Mouse (Mus musculus) ovary, adult 2 months (tissue): ENCODE data around the gene Supt4a. TPM values are rescaled to one million over a fixed set of nuclear protein-coding genes. Genes with fewer than 3 reads are reported as not detected.

ENCODE experiments used
- polyA plus RNA-seq: library from polyadenylated mRNA; depleted of rRNA; stranded (reverse); fragments of >200 nt; gene quantifications from 2 replicates; pipeline ENCODE4 v1.2.3, GENCODE M21; 2012; rRNA removed

Supt4a gene
- polyA plus RNA-seq: 38.0 and 74.1 TPM in 2 replicates

GRCm38 (mm10) chr11:87737175-87737740 is at the start of gene Supt4a:
Supt4a (plus strand) TSS chr11:87737552.

GRCm38 (mm10) chr11:87760301-87761081 is 23.1 kb downstream of the Supt4a start, which contains the start of gene Tspoap1:
Tspoap1 (plus strand) TSS chr11:87760541.

Other genes starting within 250 kb of the Supt4a start
- not detected in 2 replicates for gene Gm11492, start 170.9 kb upstream of the Supt4a start, polyA plus RNA-seq
- gene Sept4, start 168.6 kb upstream of the Supt4a start, polyA plus RNA-seq: 14.6 and 20.3 TPM in 2 replicates
- gene Mtmr4, start 145.4 kb upstream of the Supt4a start, polyA plus RNA-seq: 33.1 and 47.8 TPM in 2 replicates
- 0.09 and 0.12 TPM in 2 replicates for gene Hsf5, start 120.4 kb upstream of the Supt4a start, polyA plus RNA-seq
- 7.2 and 8.9 TPM in 2 replicates for gene Rnf43, start 74.8 kb upstream of the Supt4a start, polyA plus RNA-seq
- 13.0 and 14.2 TPM in 2 replicates for gene Tspoap1, start 23.0 kb downstream of the Supt4a start, polyA plus RNA-seq
- 0.19 and 0.31 TPM in 2 replicates for gene Mpo, start 56.0 kb downstream of the Supt4a start, polyA plus RNA-seq
- 0.06 and 0.18 TPM in 2 replicates for gene Lpo, start 90.7 kb downstream of the Supt4a start, polyA plus RNA-seq
- gene Mks1, start 115.7 kb downstream of the Supt4a start, polyA plus RNA-seq: 19.4 and 25.5 TPM in 2 replicates
- gene Epx, start 138.0 kb downstream of the Supt4a start, polyA plus RNA-seq: not detected in 2 replicates
- gene Olfr462, start 154.7 kb downstream of the Supt4a start, polyA plus RNA-seq: 0.21 TPM in 1 of 2 replicates, not detected in the other
- gene Olfr463, start 159.8 kb downstream of the Supt4a start, polyA plus RNA-seq: not detected in 2 replicates
- 0.28 and 1.2 TPM in 2 replicates for gene Olfr464, start 183.4 kb downstream of the Supt4a start, polyA plus RNA-seq
- 128 and 211 TPM in 2 replicates for gene Dynll2, start 250.0 kb downstream of the Supt4a start, polyA plus RNA-seq